Mouse (Mus musculus) heart, embryonic 14.5 days (tissue): Measurements from ENCODE around the gene Nucb2. TPM values are rescaled to one million over a fixed set of nuclear protein-coding genes. Genes with fewer than 3 reads are reported as not detected.

ENCODE experiments used
- polyA plus RNA-seq: library from polyadenylated mRNA; unstranded; fragments of >200 nt; fragmentation: Nextera tagmentation; extraction: Ambion mirVana; gene quantifications from 2 replicates; pipeline ENCODE4 v1.2.1, GENCODE M21; 2014

Gene Nucb2
- polyA plus RNA-seq, 1 experiment from 2014 or later, result 7.2 TPM

Other genes starting within 250 kb of the Nucb2 start
- 26.1 and 28.0 TPM in 2 replicates for gene Plekha7, start 196.0 kb upstream of the Nucb2 start, polyA plus RNA-seq
- 624 and 675 TPM in 2 replicates for gene Rps13, start 170.2 kb upstream of the Nucb2 start, polyA plus RNA-seq
- gene Pik3c2a, start 60.9 kb upstream of the Nucb2 start, polyA plus RNA-seq, result 22.1 and 24.2 TPM in 2 replicates